Mouse (Mus musculus) adrenal gland, postnatal 14 days (tissue): ENCODE data around the gene Mamstr. TPM values are rescaled to one million over a fixed set of nuclear protein-coding genes. Genes with fewer than 3 reads are reported as not detected.

Source experiments
- DNase-seq: peaks from one replicate; pipeline ENCODE4 v3.0.0; 2021; ENCODE audit warnings: mixed read lengths
- total RNA-seq: library from RNA; stranded (reverse); gene quantifications from 2 replicates; pipeline ENCODE4 v1.2.3, GENCODE M21; 2021

The Mamstr gene
- total RNA-seq, 1 experiment from 2014 or later = 4.9 TPM

GRCm38 (mm10) chr7:45628364-45629294, 11.1 kb upstream of the Mamstr start:
- peak; percentile 96 for DNase-seq

GRCm38 (mm10) chr7:45630064-45630907, 9.5 kb upstream of the Mamstr start:
- no peak for DNase-seq

GRCm38 (mm10) chr7:45632499-45632898, 7.3 kb upstream of the Mamstr start:
- peak; percentile 60 for DNase-seq

- DNase-seq = no peak
Observed at GRCm38 (mm10) chr7:45634946-45635681, 4.7 kb upstream of the Mamstr start.

GRCm38 (mm10) chr7:45635711-45636688, 3.8 kb upstream of the Mamstr start:
- DNase-seq = peak; percentile 80

GRCm38 (mm10) chr7:45637710-45638109, 2.1 kb upstream of the Mamstr start:
- DNase-seq = no peak

- DNase-seq = peak; percentile 95
Observed at GRCm38 (mm10) chr7:45638623-45639401, 965 bp upstream of the Mamstr start.

GRCm38 (mm10) chr7:45640191-45640957, 597 bp downstream of the Mamstr start:
- peak; percentile 48 for DNase-seq

- no peak for DNase-seq
Observed at GRCm38 (mm10) chr7:45641391-45642040, 1.7 kb downstream of the Mamstr start.

- no peak for DNase-seq
Observed at GRCm38 (mm10) chr7:45642083-45642482, 2.3 kb downstream of the Mamstr start.

- DNase-seq = no peak
Observed at GRCm38 (mm10) chr7:45642503-45643255, 2.9 kb downstream of the Mamstr start.

GRCm38 (mm10) chr7:45643441-45644178, 3.8 kb downstream of the Mamstr start:
- peak; percentile 98 for DNase-seq

GRCm38 (mm10) chr7:45644183-45644582, 4.4 kb downstream of the Mamstr start:
- peak; percentile 64 for DNase-seq

- DNase-seq = no peak
Observed at GRCm38 (mm10) chr7:45644872-45645590, 5.3 kb downstream of the Mamstr start.

- DNase-seq = no peak
Observed at GRCm38 (mm10) chr7:45645591-45645971, 5.8 kb downstream of the Mamstr start.

- DNase-seq = no peak
Observed at GRCm38 (mm10) chr7:45646671-45647070, 6.9 kb downstream of the Mamstr start.

GRCm38 (mm10) chr7:45649351-45649750, 9.6 kb downstream of the Mamstr start:
- DNase-seq = peak; percentile 78
